Mouse (Mus musculus): ENCODE results near the gene Slco2b1.

DNA sequence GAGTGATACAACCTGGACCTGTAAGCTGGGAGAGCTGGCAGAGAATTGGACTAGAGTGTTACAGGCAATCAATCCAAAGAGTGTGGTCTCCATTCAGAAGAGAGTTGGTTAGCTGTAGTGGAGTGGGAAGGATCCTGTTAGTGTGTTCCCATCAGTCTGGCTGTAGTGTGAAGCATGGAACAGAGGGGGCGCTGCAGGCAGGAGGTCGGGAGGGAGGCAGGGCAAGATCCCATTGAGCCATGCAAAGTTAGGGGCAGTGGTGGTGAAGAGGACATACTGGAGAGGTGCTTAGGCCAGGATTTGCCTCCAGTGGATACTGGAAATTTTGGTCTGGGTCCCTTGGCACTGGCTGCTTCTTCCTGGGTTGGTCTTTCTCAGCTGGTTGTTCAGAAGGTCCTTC is 92.9 kb downstream of the Slco2b1 start:
- no peak for TF ChIP-seq CTCF (IDR thresholded peaks at IDR 0.05; ENCODE audit: low read depth, low read length)
- TF ChIP-seq POLR2A (IDR thresholded peaks at IDR 0.05; ENCODE audit: borderline replicate concordance, low read depth, low read length), result no peak
